22 mouse cellular contexts compared by ENCODE assay signal in the genomic region with DNA sequence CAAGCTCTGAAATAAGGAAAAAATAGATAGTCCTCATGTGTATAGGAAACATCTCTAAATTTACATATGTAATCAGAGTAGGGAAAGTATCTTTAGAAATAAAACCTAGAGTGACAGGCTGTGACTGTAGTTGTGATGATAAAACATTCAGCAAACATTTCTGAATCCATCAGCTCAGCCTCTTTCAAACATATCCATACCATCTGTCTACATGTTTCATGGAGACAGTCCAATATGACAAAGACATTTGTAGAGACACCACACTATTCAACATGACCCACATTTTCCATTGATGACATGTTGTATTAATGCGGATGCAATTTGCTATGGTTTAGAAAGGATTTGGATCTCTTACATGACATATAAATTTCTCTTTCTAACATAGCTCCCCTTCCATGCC.
A peak's percentile ranks its signal among the peaks of the same experiment; 100 is the strongest.
DNase-seq lines count a peak whose midpoint lies in the region; ATAC-seq and TF ChIP-seq lines count a peak whose summit lies in the region.
"Had no signal": no experiment of that assay in that cellular context is flagged by ENCODE, and none has a peak within 500 bp of the region (broad histone marks: within the 10 kb centered on the region; RNA-seq: fewer than 3 reads in every experiment).

No protein-coding gene starts in this region.

- WGBS in forebrain, embryonic 13.5 days, result 90% methylated on average over 1 of the region's 1 CpGs
- WGBS in forebrain, embryonic 11.5 days, result 97% methylated on average over 1 of the region's 1 CpGs
- 75% methylated on average over 1 of the region's 1 CpGs for WGBS in forebrain, embryonic 15.5 days
- 93% methylated on average over 1 of the region's 1 CpGs for WGBS in forebrain, embryonic 12.5 days
- 62% methylated on average over 1 of the region's 1 CpGs for WGBS in forebrain, postnatal 0 days
- WGBS in neural tube, embryonic 15.5 days, result 98% methylated on average over 1 of the region's 1 CpGs

- H3K27ac ChIP-seq in forebrain, embryonic 13.5 days, result no peak overlapping the region
- no peak overlapping the region for H3K27ac ChIP-seq in forebrain, embryonic 11.5 days (ENCODE audit: low read depth, low read length)
- no peak overlapping the region for H3K27ac ChIP-seq in forebrain, embryonic 15.5 days (replicated peaks)
- H3K27ac ChIP-seq in forebrain, embryonic 12.5 days, result no peak overlapping the region
- no peak overlapping the region for H3K27ac ChIP-seq in forebrain, postnatal 0 days (ENCODE audit: low read depth, low read length)
- H3K27ac ChIP-seq in neural tube, embryonic 15.5 days (replicated peaks), result no peak overlapping the region
- H3K27ac ChIP-seq: embryonic facial prominence, embryonic 12.5 days; embryonic facial prominence, embryonic 15.5 days; gastrocnemius, adult 2 months had no signal

- no peaks in the 10 kb centered on the region for H3K4me1 ChIP-seq in forebrain, embryonic 13.5 days
- H3K4me1 ChIP-seq in forebrain, embryonic 11.5 days (replicated peaks; ENCODE audit: control insufficient read depth, insufficient read depth, low read length), result no peaks in the 10 kb centered on the region
- H3K4me1 ChIP-seq in forebrain, embryonic 15.5 days, result 0 out of 2 replicates have a peak, but pooled peaks cover 10% of the 10 kb centered on the region
- H3K4me1 ChIP-seq in forebrain, embryonic 12.5 days, result no peaks in the 10 kb centered on the region
- H3K4me1 ChIP-seq in forebrain, postnatal 0 days (ENCODE audit: insufficient read depth), result no peaks in the 10 kb centered on the region
- H3K4me1 ChIP-seq in neural tube, embryonic 15.5 days, result no peaks in the 10 kb centered on the region
- H3K4me1 ChIP-seq: embryonic facial prominence, embryonic 12.5 days; embryonic facial prominence, embryonic 15.5 days had no signal

- no peaks in the 10 kb centered on the region for H3K9me3 ChIP-seq in forebrain, embryonic 13.5 days (replicated peaks)
- no peaks in the 10 kb centered on the region for H3K9me3 ChIP-seq in forebrain, embryonic 11.5 days (ENCODE audit: control insufficient read depth, low read length)
- no peaks in the 10 kb centered on the region for H3K9me3 ChIP-seq in forebrain, embryonic 15.5 days
- H3K9me3 ChIP-seq in forebrain, embryonic 12.5 days, result no peaks in the 10 kb centered on the region
- H3K9me3 ChIP-seq in forebrain, postnatal 0 days (ENCODE audit: low read length), result no peaks in the 10 kb centered on the region
- no peaks in the 10 kb centered on the region for H3K9me3 ChIP-seq in neural tube, embryonic 15.5 days (replicated peaks)
- H3K9me3 ChIP-seq: embryonic facial prominence, embryonic 12.5 days; embryonic facial prominence, embryonic 15.5 days had no signal

- no peak overlapping the region for H3K9ac ChIP-seq in forebrain, embryonic 13.5 days
- no peak overlapping the region for H3K9ac ChIP-seq in forebrain, embryonic 11.5 days (ENCODE audit: low read length)
- H3K9ac ChIP-seq in forebrain, embryonic 15.5 days (replicated peaks), result no peak overlapping the region
- no peak overlapping the region for H3K9ac ChIP-seq in forebrain, embryonic 12.5 days
- no peak overlapping the region for H3K9ac ChIP-seq in forebrain, postnatal 0 days
- no peak overlapping the region for H3K9ac ChIP-seq in neural tube, embryonic 15.5 days (replicated peaks)
- H3K9ac ChIP-seq: embryonic facial prominence, embryonic 12.5 days; embryonic facial prominence, embryonic 15.5 days had no signal

- TF ChIP-seq POLR2A in brain, embryonic 14.5 days (IDR thresholded peaks at IDR 0.05; ENCODE audit: borderline replicate concordance, extremely low read depth, insufficient read depth, insufficient read length, poor library complexity, severe bottlenecking), result no peak

- TF ChIP-seq CTCF in brain, embryonic 14.5 days (IDR thresholded peaks at IDR 0.05; ENCODE audit: borderline replicate concordance, extremely low read depth, insufficient read depth, insufficient read length), result no peak
- no peak for TF ChIP-seq CTCF in forebrain, postnatal 0 days (IDR thresholded peaks at IDR 0.05; ENCODE audit: low read depth)

- H3K36me3 ChIP-seq in forebrain, embryonic 13.5 days (ENCODE audit: poor library complexity, severe bottlenecking), result no peaks in the 10 kb centered on the region
- H3K36me3 ChIP-seq in forebrain, embryonic 11.5 days (ENCODE audit: control insufficient read depth, insufficient read depth, low read length), result no peaks in the 10 kb centered on the region
- no peaks in the 10 kb centered on the region for H3K36me3 ChIP-seq in forebrain, embryonic 15.5 days
- no peaks in the 10 kb centered on the region for H3K36me3 ChIP-seq in forebrain, embryonic 12.5 days (replicated peaks)
- no peaks in the 10 kb centered on the region for H3K36me3 ChIP-seq in forebrain, postnatal 0 days (ENCODE audit: insufficient read depth)
- no peaks in the 10 kb centered on the region for H3K36me3 ChIP-seq in neural tube, embryonic 15.5 days
- H3K36me3 ChIP-seq: embryonic facial prominence, embryonic 12.5 days; embryonic facial prominence, embryonic 15.5 days had no signal

- H3K27me3 ChIP-seq in forebrain, embryonic 13.5 days, result no peaks in the 10 kb centered on the region
- H3K27me3 ChIP-seq in forebrain, embryonic 11.5 days (ENCODE audit: control insufficient read depth, insufficient read depth, low read length), result no peaks in the 10 kb centered on the region
- H3K27me3 ChIP-seq in forebrain, embryonic 15.5 days, result no peaks in the 10 kb centered on the region
- no peaks in the 10 kb centered on the region for H3K27me3 ChIP-seq in forebrain, embryonic 12.5 days
- H3K27me3 ChIP-seq in forebrain, postnatal 0 days (ENCODE audit: insufficient read depth, low read length), result no peaks in the 10 kb centered on the region
- no peaks in the 10 kb centered on the region for H3K27me3 ChIP-seq in neural tube, embryonic 15.5 days (replicated peaks)
- H3K27me3 ChIP-seq: embryonic facial prominence, embryonic 12.5 days; embryonic facial prominence, embryonic 15.5 days had no signal

- H3K4me2 ChIP-seq in forebrain, embryonic 13.5 days, result no peak overlapping the region
- no peak overlapping the region for H3K4me2 ChIP-seq in forebrain, embryonic 11.5 days (ENCODE audit: low read depth, low read length, severe bottlenecking)
- no peak overlapping the region for H3K4me2 ChIP-seq in forebrain, embryonic 15.5 days (replicated peaks)
- H3K4me2 ChIP-seq in forebrain, embryonic 12.5 days, result no peak overlapping the region
- no peak overlapping the region for H3K4me2 ChIP-seq in forebrain, postnatal 0 days (ENCODE audit: low read depth)
- no peak overlapping the region for H3K4me2 ChIP-seq in neural tube, embryonic 15.5 days
- H3K4me2 ChIP-seq: embryonic facial prominence, embryonic 12.5 days; embryonic facial prominence, embryonic 15.5 days had no signal

- DNase-seq in forebrain, embryonic 11.5 days (ENCODE audit: low spot score), result no peak
- DNase-seq in brain, embryonic 14.5 days (ENCODE audit: low read depth), result peak; percentile 64
- DNase-seq in forebrain, postnatal 0 days, result peak; percentile 34
- DNase-seq in left cerebral cortex, adult 11 months (ENCODE audit: low spot score), result no peak
- DNase-seq: adrenal gland, adult 2 months; adrenal gland, postnatal 10 days; adrenal gland, postnatal 25 days; cerebellum, adult 11 months; cerebellum, adult 18-20 months; cerebellum, adult 8-10 months; cerebellum, adult 9-11 months; cerebellum, postnatal 14 days; cerebellum, postnatal 36 days; embryo, embryonic 11 days; gastrocnemius, adult 2 months had no signal

- no peak overlapping the region for H3K4me3 ChIP-seq in forebrain, embryonic 13.5 days
- no peak overlapping the region for H3K4me3 ChIP-seq in forebrain, embryonic 11.5 days (ENCODE audit: low read depth, low read length)
- no peak overlapping the region for H3K4me3 ChIP-seq in forebrain, embryonic 15.5 days
- no peak overlapping the region for H3K4me3 ChIP-seq in forebrain, embryonic 12.5 days (replicated peaks)
- H3K4me3 ChIP-seq in forebrain, postnatal 0 days (ENCODE audit: low read depth, low read length), result no peak overlapping the region
- no peak overlapping the region for H3K4me3 ChIP-seq in neural tube, embryonic 15.5 days (replicated peaks)
- H3K4me3 ChIP-seq: embryonic facial prominence, embryonic 12.5 days; embryonic facial prominence, embryonic 15.5 days; erythroblast, embryonic 14.5 days; gastrocnemius, adult 2 months had no signal

- peak; percentile 51; the same call in 1 of the 2 replicates for ATAC-seq in forebrain, embryonic 13.5 days
- no peak for ATAC-seq in forebrain, embryonic 11.5 days (replicated peaks; ENCODE audit: low FRiP score)
- peak; percentile 71 for ATAC-seq in forebrain, embryonic 15.5 days (replicated peaks)
- no peak for ATAC-seq in forebrain, embryonic 12.5 days (ENCODE audit: low FRiP score)
- ATAC-seq in forebrain, postnatal 0 days, result peak; percentile 66
- ATAC-seq in neural tube, embryonic 15.5 days (ENCODE audit: low FRiP score), result no peak

Comparison
In these comparisons a context has a peak if more than half of its experiments do, and no peak if none do; other contexts are left out.
1. ATAC-seq: peak in forebrain, embryonic 13.5 days (single experiment), forebrain, embryonic 15.5 days (single experiment) and forebrain, postnatal 0 days (single experiment); none in forebrain, embryonic 11.5 days (single experiment), forebrain, embryonic 12.5 days (single experiment) and neural tube, embryonic 15.5 days (single experiment).
2. DNase-seq: peak in brain, embryonic 14.5 days (single experiment) and forebrain, postnatal 0 days (single experiment); none in forebrain, embryonic 11.5 days (single experiment) and left cerebral cortex, adult 11 months (single experiment).